ENCODE assay signal across 13 mouse cellular contexts in genomic region chr2:26582203-26582602, GRCm38 (mm10). TPM values are rescaled to one million over a fixed set of nuclear protein-coding genes. Genes with fewer than 3 reads are reported as not detected.
DNase-seq lines count a peak whose midpoint lies in the region; ATAC-seq and TF ChIP-seq lines count a peak whose summit lies in the region.
"Had no signal": no experiment of that assay in that cellular context is flagged by ENCODE, and none has a peak within 500 bp of the region (broad histone marks: within the 10 kb centered on the region; RNA-seq: fewer than 3 reads in every experiment).

No protein-coding gene starts in this region.

- H3K4me1 ChIP-seq in heart, adult 2 months (ENCODE audit: control insufficient read depth, insufficient read depth, low read length), result peaks cover 22% of the 10 kb centered on the region
- peaks cover 66% of the 10 kb centered on the region for H3K4me1 ChIP-seq in heart, embryonic 10.5 days
- H3K4me1 ChIP-seq in lung, adult 2 months (ENCODE audit: control insufficient read depth, insufficient read depth, low read length), result peaks cover 9% of the 10 kb centered on the region; the same call in 1 of the 2 replicates
- peaks cover 8% of the 10 kb centered on the region for H3K4me1 ChIP-seq in kidney, embryonic 16.5 days (ENCODE audit: insufficient read depth, low read length)

- ATAC-seq in kidney, embryonic 16.5 days (ENCODE audit: low FRiP score, low TSS enrichment), result no peak
- ATAC-seq: CD4-positive, CD25-positive, alpha-beta regulatory T cell, adult 4 months had no signal

- no peaks in the 10 kb centered on the region for H3K36me3 ChIP-seq in heart, adult 2 months (ENCODE audit: control insufficient read depth, insufficient read depth, low read length)
- 0 out of 2 replicates have a peak, but pooled peaks cover 8% of the 10 kb centered on the region for H3K36me3 ChIP-seq in heart, embryonic 10.5 days
- no peaks in the 10 kb centered on the region for H3K36me3 ChIP-seq in kidney, embryonic 16.5 days (ENCODE audit: insufficient read depth, low read length)

- intact Hi-C loops in heart, adult 2 months (cut with DNase I), result no loop called here

- H3K79me2 ChIP-seq in heart, adult 2 months (replicated peaks; ENCODE audit: control insufficient read depth, insufficient read depth, low read length), result peaks cover 2% of the 10 kb centered on the region; the same call in 1 of the 2 replicates

- peak overlapping the region; percentile 45 for H3K4me3 ChIP-seq in heart, adult 2 months
- no peak overlapping the region for H3K4me3 ChIP-seq in heart, embryonic 10.5 days
- H3K4me3 ChIP-seq in lung, adult 2 months (replicated peaks; ENCODE audit: extremely low read depth, low read depth, low read length), result peak overlapping the region; percentile 34
- H3K4me3 ChIP-seq in kidney, embryonic 16.5 days (ENCODE audit: low read length), result no peak overlapping the region

- no peak overlapping the region; the same call in 1 of the 2 replicates for H3K4me2 ChIP-seq in kidney, embryonic 16.5 days (replicated peaks; ENCODE audit: low read depth, low read length)

- DNase-seq in heart, adult 2 months, result peak in 1 of 2 experiments; percentile 55
- no peak for DNase-seq in heart, embryonic 10.5 days (ENCODE audit: low spot score)
- no peak for DNase-seq in lung, adult 2 months
- DNase-seq in lung, postnatal 25 days (ENCODE audit: low spot score), result no peak
- DNase-seq in ovary, postnatal 36 days (ENCODE audit: low spot score), result no peak
- DNase-seq in layer of hippocampus, adult 11-12 months (ENCODE audit: low spot score), result no peak
- DNase-seq: spleen, adult 18-20 months had no signal

- no peak for TF ChIP-seq CTCF in heart, adult 2 months (IDR thresholded peaks at IDR 0.05)
- no peak for TF ChIP-seq CTCF in lung, adult 2 months (IDR thresholded peaks at IDR 0.05; ENCODE audit: insufficient read depth, low read length)

- WGBS in heart, adult 2 months, result 56% methylated on average over 2 of the region's 2 CpGs
- 78% methylated on average over 2 of the region's 2 CpGs for WGBS in heart, embryonic 10.5 days
- 48% methylated on average over 2 of the region's 2 CpGs for WGBS in lung, adult 2 months
- WGBS in kidney, embryonic 16.5 days, result 52% methylated on average over 2 of the region's 2 CpGs

- peak overlapping the region; percentile 46 for H3K9ac ChIP-seq in heart, adult 2 months (ENCODE audit: low read depth, low read length)
- H3K9ac ChIP-seq in kidney, embryonic 16.5 days (replicated peaks; ENCODE audit: low read length), result no peak overlapping the region

- TF ChIP-seq POLR2A in heart, adult 2 months (IDR thresholded peaks at IDR 0.05; ENCODE audit: insufficient read depth, low read depth, low read length), result peak; percentile 41; the same call in 1 of the 2 replicates
- TF ChIP-seq POLR2A in lung, adult 2 months (IDR thresholded peaks at IDR 0.05; ENCODE audit: borderline replicate concordance, extremely low read depth, low read depth, low read length), result no peak

- no peaks in the 10 kb centered on the region for H3K9me3 ChIP-seq in heart, embryonic 10.5 days
- H3K9me3 ChIP-seq in kidney, embryonic 16.5 days (ENCODE audit: low read length), result no peaks in the 10 kb centered on the region

- peak overlapping the region; percentile 96 for H3K27ac ChIP-seq in heart, adult 2 months
- no peak overlapping the region for H3K27ac ChIP-seq in heart, embryonic 10.5 days
- peak overlapping the region; percentile 73; the same call in 1 of the 2 replicates for H3K27ac ChIP-seq in kidney, embryonic 16.5 days (ENCODE audit: low read length)

- no peak for TF ChIP-seq EP300 in heart, adult 2 months (IDR thresholded peaks at IDR 0.05; ENCODE audit: insufficient read depth, low read depth, low read length)

- no peaks in the 10 kb centered on the region for H3K27me3 ChIP-seq in heart, adult 2 months (ENCODE audit: control insufficient read depth, insufficient read depth, low read length)
- H3K27me3 ChIP-seq in heart, embryonic 10.5 days (ENCODE audit: insufficient read depth, poor library complexity, severe bottlenecking), result peaks cover 9% of the 10 kb centered on the region; the same call in 1 of the 2 replicates
- no peaks in the 10 kb centered on the region for H3K27me3 ChIP-seq in kidney, embryonic 16.5 days (ENCODE audit: insufficient read depth, low read length)

RNA-seq across cellular contexts. Expression of gene Egfl7, which starts 2.4 kb away (rescaled TPM):
- 100 to 1,000 TPM; 102 to 111 TPM for total RNA-seq in heart, adult 2 months (2021)
- polyA plus RNA-seq in heart, adult 2 months (2012; rRNA removed), result 499 and 610 TPM in 2 replicates
- 164 and 186 TPM in 2 replicates for polyA plus RNA-seq in heart, embryonic 10.5 days (2016; fragmentation: Nextera tagmentation; extraction: Ambion mirVana)
- 1,942 and 2,032 TPM in 2 replicates for polyA plus RNA-seq in lung, adult 2 months (2012; rRNA removed)
- polyA plus RNA-seq in kidney, embryonic 16.5 days (2015; fragmentation: Nextera tagmentation; extraction: Ambion mirVana), result 257 and 266 TPM in 2 replicates
- polyA plus RNA-seq: CD4-positive, CD25-positive, alpha-beta regulatory T cell, adult 4 months had no signal

RNA-seq across cellular contexts. Expression of gene Gm20532, which starts 4.2 kb away (rescaled TPM):
- not detected for total RNA-seq in heart, adult 2 months (2021)
- not detected in 2 replicates for polyA plus RNA-seq in heart, adult 2 months (2012; rRNA removed)
- not detected in 2 replicates for polyA plus RNA-seq in heart, embryonic 10.5 days (2016; fragmentation: Nextera tagmentation; extraction: Ambion mirVana)
- not detected in 2 replicates for polyA plus RNA-seq in lung, adult 2 months (2012; rRNA removed)
- not detected in 2 replicates for polyA plus RNA-seq in kidney, embryonic 16.5 days (2015; fragmentation: Nextera tagmentation; extraction: Ambion mirVana)
- total RNA-seq: hematopoietic stem cell, adult 5-6 weeks had no signal
- polyA plus RNA-seq: CD4-positive, CD25-positive, alpha-beta regulatory T cell, adult 4 months; large intestine, adult 2 months; limb, embryonic 11.5 days; thymus, postnatal 0 days had no signal

RNA-seq across cellular contexts. Expression of gene Agpat2, which starts 22.0 kb away (rescaled TPM):
- total RNA-seq in heart, adult 2 months (2021), result 10 to 100 TPM; 52.8 to 59.2 TPM
- polyA plus RNA-seq in heart, adult 2 months (2012; rRNA removed), result 117 and 142 TPM in 2 replicates
- polyA plus RNA-seq in heart, embryonic 10.5 days (2016; fragmentation: Nextera tagmentation; extraction: Ambion mirVana), result 20.4 and 28.9 TPM in 2 replicates
- polyA plus RNA-seq in lung, adult 2 months (2012; rRNA removed), result 106 and 134 TPM in 2 replicates
- polyA plus RNA-seq in kidney, embryonic 16.5 days (2015; fragmentation: Nextera tagmentation; extraction: Ambion mirVana), result 53.0 and 57.0 TPM in 2 replicates

RNA-seq across cellular contexts. Expression of gene Fam69b, which starts 46.1 kb away (rescaled TPM):
- total RNA-seq in heart, adult 2 months (2021), result 10 to 100 TPM; 20.0 to 21.1 TPM
- 45.7 and 47.6 TPM in 2 replicates for polyA plus RNA-seq in heart, adult 2 months (2012; rRNA removed)
- polyA plus RNA-seq in heart, embryonic 10.5 days (2016; fragmentation: Nextera tagmentation; extraction: Ambion mirVana), result 15.7 and 18.2 TPM in 2 replicates
- polyA plus RNA-seq in lung, adult 2 months (2012; rRNA removed), result 13.1 and 15.1 TPM in 2 replicates
- polyA plus RNA-seq in kidney, embryonic 16.5 days (2015; fragmentation: Nextera tagmentation; extraction: Ambion mirVana), result 39.3 and 40.3 TPM in 2 replicates

Comparison
In these comparisons a context has a peak if more than half of its experiments do, and no peak if none do; other contexts are left out.
1. H3K4me3 ChIP-seq: peak in heart, adult 2 months (single experiment) and lung, adult 2 months (single experiment); none in heart, embryonic 10.5 days (single experiment) and kidney, embryonic 16.5 days (single experiment).